Mouse (Mus musculus) induced T-regulatory cell, adult 2 months (primary cell): Measurements from ENCODE around the gene Fscn2.

Source experiments
- DNase-seq: peaks from one replicate; pipeline ENCODE4 v3.0.0-alpha.2; 2012; ENCODE audit warnings: low read depth

Gene Fscn2

DNA sequence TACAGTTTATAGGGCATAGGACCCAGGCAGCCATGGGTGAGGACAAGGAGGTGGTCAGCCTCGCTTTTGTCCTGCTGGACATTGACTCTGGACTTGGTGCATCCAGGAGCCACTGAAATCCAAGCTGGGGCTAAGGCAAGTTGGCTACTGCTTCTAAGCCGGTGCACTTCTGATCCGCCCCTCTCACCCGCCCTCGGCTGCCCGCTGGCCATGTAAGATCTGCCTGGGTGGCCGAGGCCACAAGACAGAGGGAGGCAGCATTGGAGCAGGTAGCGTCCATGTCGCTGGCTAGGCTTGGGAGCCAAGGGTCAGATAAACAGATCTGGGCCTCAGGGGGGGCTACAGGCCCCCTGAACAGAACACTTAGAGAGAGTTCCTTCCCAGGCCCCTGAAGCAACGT, at the start of gene Fscn2:
Fscn2 (plus strand) TSS at position 240 of the 400 bp plus-strand sequence.
- no peak for DNase-seq

GRCm38 (mm10) chr11:120311561-120311960, 49.8 kb upstream of the Fscn2 start:
- no peak for DNase-seq

GRCm38 (mm10) chr11:120312069-120312468, 49.3 kb upstream of the Fscn2 start:
- DNase-seq = no peak

- no peak for DNase-seq
Measured at GRCm38 (mm10) chr11:120313906-120314685, 47.2 kb upstream of the Fscn2 start.

DNA sequence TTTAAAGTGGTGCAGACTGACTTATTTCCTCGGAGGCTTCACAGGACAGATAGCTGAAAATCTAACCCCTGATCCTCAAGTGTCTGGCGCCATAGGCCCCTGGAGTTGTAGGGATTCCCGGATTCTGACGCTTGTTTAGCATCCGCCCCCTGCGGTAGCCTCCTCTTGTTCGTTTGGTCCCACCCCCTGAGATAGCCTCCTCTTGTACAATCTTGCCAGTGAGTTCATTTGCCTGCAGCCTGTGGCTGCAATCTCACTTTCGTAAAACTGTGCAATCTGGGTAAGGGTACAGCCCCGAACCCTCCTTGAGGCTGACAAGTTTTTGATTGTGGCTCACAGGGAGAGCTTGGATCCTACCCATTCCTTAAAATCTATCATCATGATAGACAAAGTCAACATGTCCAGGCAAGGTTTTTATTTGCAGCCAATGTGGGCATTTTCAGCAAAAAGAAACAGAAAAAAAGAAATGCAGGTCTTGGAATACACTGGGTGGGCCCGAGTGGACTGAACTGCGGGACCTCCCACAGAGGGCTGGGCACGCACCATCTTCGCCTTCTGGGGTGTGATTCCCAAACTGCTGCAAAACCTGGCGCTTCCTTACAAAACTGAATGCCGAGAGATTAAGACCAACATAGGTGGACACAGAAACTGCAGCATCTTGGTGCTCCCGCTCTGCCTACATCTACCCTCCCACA, 46.5 kb upstream of the Fscn2 start:
- DNase-seq = no peak

DNA sequence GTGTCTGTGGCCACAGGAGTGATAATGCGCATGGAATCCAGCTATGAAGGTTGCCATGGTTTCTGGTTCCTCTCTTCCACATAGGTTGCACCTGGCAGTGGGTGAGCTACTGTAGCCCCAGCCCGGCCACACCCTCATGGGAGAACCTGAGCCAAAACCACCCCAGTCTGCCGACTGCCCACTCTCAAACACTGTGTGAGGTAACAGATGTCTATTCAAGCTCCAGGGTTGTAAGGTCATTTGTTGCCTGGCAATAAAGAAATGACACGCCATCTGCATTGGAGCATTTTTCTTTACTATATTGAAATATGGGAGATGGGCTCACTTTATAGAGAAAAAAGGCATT, 45.9 kb upstream of the Fscn2 start:
- no peak for DNase-seq

DNA sequence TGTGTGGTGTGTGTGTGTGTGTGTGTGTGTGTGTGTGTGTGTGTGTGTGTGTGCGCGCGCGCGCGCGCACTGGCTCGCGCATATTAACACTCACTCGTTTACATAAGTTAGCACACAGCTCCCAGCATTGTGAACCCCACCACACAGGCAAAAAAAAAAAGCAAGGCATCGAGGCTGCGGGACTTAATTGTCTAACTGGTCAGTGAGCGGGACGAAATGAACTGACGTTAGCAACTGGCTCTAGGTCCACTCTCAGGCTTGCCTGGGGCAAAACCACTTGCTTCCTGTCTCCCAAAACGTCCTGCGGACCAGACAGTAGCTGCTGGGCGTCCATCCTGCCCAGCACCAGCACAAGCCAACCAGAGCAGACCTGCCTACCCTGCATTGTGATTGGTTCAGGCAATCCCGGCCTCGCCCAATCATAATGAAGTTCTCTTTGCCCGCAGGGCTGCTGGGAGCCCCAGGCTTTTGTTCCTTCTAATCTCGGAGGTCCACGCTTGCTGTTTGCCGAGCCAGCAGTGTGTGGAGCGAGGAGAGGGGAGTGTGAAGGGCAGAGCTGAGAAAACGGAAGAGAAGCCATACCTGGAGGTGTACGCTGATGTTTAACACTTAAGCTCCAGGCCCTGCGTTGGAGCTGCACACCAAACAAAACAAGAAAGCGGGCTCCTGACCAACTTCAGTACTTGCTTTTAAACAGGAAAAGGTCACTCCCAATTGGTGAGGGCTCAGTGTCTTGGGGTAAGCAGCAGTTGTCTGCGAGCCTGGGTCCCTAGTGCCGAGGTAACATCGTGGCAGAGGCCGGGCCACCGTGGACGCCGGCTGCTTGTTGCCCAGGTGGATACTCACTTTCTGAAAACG, 45.3 kb upstream of the Fscn2 start:
- peak; percentile 92 for DNase-seq

DNA sequence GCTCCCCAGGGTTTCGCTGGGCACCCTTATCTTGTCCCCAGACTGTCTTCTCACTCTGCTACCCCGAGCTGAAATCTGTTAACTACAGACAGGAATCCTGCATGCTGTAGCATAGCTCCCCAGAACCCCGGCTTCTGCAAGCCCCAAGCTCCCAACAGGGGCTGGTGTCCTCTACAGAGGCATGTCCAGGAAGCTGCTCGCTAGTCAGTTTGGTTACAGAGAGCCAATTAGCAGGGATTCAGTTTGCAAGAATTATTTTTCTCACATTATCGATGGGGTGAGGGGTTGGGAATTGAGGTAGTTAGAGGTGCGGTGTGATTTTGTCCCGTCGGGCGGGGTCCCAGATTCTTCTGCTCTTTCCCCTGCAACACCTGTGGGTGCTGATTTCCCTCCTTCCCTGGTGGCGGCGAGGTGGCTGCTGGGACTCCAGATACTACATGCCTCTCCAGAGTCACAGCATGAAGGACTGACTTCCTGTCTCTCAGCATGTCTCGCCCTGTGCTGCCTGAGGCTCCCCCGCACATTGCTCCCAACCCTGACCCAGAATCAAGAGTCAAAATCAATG, 44.6 kb upstream of the Fscn2 start:
- DNase-seq = peak; percentile 55

DNA sequence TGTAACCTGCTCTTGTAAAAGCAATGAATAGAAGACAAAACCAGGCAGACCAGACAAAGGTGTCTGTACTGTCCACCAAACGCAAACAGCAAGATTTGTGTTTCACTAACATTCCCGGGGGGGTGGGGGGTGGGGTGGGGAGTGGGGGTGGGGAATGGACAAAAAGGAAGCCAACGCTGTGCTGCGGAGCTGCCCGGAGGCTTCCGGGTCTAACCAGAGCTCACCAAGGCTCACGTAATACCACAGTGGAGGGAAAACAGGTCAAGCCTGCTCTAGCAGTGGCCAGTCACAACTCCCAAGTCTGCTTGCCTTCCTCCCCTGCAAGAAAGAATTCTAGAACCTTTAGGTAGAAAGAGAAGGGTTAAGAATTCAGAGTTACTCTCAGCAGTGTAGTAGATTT, 43.9 kb upstream of the Fscn2 start:
- DNase-seq = no peak

- no peak for DNase-seq
Measured at GRCm38 (mm10) chr11:120319310-120319709, 42.0 kb upstream of the Fscn2 start.

DNA sequence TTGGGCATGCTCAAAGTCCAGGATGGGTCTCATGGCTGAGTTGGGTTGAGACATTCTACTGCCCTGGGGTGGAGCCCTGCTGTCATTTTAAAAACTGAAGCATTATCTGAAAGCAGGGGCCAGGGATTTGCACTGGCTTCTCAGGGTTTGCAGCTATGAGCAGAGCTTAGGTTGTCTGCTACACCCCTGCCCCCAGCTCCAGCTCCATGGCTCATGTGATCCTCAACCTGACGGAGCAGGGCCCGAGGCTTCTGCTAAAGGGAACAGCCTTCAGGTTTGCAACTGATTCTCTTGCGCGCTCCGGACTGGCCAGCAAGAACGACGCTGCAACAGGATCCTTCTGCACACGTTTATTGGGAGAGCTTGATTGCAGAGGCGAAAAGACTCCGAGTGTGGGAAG, 41.2 kb upstream of the Fscn2 start:
- DNase-seq = no peak

- no peak for DNase-seq
Measured at GRCm38 (mm10) chr11:120335431-120336021, 25.8 kb upstream of the Fscn2 start.

DNA sequence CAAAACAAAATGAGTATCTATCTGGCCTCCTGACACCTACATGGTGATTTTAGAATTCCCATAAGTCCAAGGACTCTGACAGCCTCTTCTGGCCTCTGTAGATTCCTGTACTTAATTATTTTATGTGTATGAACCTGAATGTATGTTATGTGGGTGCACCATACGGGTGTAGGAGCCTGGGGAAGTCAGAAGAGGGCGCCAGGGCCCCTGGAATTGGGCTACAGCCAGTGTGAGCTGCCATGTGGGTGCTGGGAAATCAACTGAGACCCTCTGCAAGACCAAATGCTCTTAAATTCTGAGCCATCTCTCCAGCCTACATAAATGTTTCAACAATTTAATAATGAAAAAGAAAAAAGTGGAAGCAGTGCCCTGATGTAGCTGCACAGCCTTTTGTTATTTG, 23.9 kb upstream of the Fscn2 start:
- no peak for DNase-seq

DNA sequence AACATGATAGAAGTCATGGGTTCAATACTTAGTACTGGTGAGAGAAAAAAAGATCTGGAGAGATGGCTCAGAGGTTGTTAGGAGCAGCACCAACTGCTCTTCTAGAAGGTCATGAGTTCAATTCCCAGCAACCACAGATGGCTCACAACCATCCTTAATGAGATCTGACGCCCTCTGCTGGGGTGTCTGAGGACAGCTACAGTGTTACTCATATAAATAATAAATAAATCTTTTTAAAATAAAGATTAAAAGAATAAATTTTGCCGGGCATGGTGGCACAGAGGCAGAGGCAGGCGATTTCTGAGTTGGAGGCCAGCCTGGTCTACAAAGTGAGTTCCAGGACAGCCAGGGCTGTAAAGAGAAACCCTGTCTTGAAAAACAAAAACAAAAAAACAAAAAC, 22.5 kb upstream of the Fscn2 start:
- peak; percentile 30 for DNase-seq

DNA sequence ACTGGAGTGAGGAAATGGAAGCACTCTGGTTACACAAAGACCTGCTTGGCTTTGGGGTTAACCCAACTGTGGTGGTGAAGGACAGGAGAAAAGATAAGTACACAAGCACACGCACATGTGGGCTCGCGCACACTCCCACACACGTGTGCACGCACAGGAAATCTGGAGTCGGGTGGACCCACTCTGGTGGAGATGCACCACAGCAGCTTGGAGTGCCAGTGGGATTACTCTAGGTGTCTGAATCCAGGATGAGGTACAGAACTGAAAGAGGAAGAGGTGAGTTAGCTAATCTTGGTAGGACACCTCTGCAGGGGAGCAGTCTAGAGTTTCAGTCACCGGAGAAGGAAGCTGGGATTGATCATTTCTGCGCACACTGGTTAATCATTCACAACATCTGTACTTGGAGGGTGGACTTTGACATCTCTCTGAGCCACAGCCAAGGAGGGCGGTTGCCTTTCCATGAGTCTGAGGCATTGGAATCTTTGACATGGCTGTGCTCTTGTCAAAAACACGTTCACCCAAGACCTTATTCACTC, 21.3 kb upstream of the Fscn2 start:
- no peak for DNase-seq

GRCm38 (mm10) chr11:120341661-120342060, 19.7 kb upstream of the Fscn2 start:
- DNase-seq = no peak

DNA sequence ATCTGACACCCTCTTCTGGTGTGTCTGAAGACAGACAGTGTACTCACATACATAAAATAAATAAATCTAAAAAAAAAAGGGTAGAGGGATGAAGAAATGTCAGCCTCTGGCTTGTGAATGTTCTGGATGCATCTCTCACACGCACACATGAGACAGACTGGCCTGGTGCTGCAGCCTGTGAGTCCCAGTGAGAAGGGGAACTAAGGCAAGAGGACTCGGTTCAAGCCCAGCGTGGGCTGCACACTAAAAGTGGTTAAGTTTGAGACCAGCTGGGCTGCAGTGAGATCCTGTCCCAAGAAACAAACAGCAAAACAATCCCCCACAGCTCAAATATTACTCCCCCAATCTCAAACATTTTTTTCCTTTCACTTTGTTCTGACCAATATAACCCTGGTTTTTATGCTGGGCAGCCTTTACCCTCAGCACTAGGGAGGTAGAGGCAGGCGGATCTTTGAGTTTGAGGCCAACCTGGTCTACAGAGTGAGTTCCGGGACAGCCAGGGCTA, 18.6 kb upstream of the Fscn2 start:
- DNase-seq = no peak

DNA sequence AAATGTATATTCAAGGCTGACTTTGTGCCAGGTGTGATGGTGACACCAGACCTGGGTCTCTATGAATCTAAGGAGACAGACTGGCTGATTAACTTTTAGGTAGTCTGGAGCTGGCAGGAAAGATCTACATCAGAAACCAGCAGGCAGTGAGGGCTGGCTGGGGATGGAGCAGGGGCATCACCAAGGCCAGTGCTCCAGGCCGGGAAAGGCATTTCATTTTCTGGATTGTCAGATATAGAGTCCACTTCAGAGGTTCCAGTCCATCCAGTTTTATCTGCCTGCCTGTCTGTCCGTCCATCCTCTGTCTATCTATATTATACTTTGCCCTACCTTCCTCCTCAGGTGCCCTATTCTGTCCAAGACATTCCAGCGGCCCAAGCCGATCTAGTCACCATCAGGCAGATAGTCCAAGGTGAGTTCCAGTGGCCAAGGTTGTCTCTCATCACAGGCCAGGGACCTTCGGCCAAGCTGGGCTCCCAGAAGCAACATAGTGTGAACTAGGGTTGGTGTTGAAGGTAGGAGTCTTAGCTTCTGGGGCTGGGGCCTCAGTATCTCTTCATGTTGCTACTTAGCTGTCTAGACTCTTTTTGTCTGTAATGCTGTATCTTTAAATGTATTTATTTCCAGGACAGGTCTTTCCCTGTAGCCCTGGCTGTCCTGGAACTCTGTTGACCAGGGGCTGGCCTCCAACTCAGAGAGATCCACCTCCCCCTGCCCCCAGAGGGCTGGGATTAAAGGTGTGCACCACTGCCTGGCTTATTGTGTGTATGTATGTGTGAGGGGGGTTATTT, 17.6 kb upstream of the Fscn2 start:
- no peak for DNase-seq

- no peak for DNase-seq
Measured at GRCm38 (mm10) chr11:120344310-120344920, 16.9 kb upstream of the Fscn2 start.

DNA sequence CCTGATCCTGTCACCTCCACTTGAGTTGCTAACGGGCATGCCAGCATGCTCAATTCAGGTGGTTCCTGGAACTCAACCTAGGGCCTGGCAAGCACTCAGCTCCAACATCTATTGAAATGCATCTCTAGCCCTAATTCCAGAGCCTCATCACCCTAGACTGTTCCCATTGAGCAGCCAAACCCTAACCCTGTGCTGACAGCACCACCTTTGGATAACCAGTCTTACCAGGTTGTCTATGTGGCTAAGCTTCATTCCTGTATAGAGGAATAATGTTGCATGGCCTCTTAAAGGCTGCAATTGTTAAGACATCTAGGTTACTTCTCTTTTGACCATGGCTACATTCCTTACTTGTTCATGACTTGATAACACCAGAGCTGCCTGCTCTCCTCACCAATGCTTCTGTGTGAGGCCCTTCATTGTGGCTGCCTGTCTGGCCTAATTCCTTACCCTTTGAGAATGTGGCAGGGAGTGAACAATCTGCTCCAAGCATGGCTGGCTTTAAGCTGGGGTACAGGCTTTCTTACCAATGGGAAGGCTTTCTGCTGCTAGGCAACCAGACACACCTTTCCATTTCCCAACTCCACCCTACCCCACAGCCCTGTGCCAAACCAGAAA, 16.2 kb upstream of the Fscn2 start:
- DNase-seq = no peak
